Mouse (Mus musculus): Measurements from ENCODE around the gene Smad3. TPM values are rescaled to one million over a fixed set of nuclear protein-coding genes. Genes with fewer than 3 reads are reported as not detected.

Smad3 gene
- polyA plus RNA-seq, 1 experiment from 2014 or later = 15.2 TPM

DNA sequence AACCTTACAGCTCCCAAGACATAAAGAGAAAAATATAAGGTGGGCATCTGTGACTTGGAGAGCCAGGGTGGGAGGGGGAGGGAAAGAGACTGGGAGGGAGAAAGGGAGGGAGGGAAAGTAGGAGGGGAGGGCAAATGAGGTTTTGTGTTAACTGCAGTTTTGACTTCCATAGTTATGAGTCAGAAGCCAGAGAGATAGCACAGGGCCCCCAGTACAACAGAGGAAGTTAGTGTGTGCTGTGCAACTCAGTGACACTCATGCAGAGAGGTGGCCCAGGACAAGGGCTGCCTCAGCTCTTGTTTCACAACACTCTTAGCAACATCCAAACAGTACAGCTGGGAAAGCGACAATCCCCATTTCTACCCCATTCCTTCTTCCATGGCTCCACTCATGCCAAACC is 79.7 kb downstream of the Smad3 start:
- Histone ChIP-seq H3K4me2 (ENCODE audit: low read depth) (no peak overlapping the region), H3K4me3 (ENCODE audit: low read depth, low read length) (no peak overlapping the region), H3K27ac (ENCODE audit: low read depth, low read length) (no peak overlapping the region), H3K9me3 (ENCODE audit: control insufficient read depth, low read length) (no peaks in the 10 kb centered on the region), H3K4me1 (ENCODE audit: control insufficient read depth, insufficient read depth, low read length) (no peaks in the 10 kb centered on the region), H3K36me3 (ENCODE audit: control insufficient read depth, insufficient read depth, low read length) (no peaks in the 10 kb centered on the region), H3K27me3 (ENCODE audit: control insufficient read depth, insufficient read depth, low read length) (no peaks in the 10 kb centered on the region), H3K9ac (ENCODE audit: low read length) (no peak overlapping the region)
- DNase-seq (ENCODE audit: low spot score) (no peak), ATAC-seq (ENCODE audit: insufficient read depth, low FRiP score, low TSS enrichment) (no peak)
- 91% methylated on average over 1 of the region's 1 CpGs for WGBS

DNA sequence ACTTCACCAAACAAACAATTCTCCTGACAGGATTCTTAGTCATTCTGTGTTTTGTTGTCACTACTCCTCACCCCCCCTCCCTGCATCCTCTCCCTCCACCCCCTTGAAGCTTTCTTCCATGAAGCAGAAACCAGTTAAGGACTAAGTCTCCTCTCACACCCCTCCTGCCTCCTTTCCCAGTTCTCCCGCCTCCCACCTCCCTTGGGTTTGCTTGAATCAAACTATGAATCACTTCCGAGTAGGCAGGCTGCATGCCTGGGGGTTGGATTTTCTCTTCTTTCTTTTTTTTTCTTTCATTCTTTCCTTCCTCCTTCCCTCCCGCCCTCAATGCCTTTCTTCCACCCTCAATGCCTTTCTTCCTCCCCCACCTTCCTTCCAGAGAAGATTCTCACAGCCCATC is 80.2 kb downstream of the Smad3 start:
- Histone ChIP-seq H3K9ac (ENCODE audit: low read length) (no peak overlapping the region), H3K27me3 (ENCODE audit: control insufficient read depth, insufficient read depth, low read length) (no peaks in the 10 kb centered on the region), H3K36me3 (ENCODE audit: control insufficient read depth, insufficient read depth, low read length) (no peaks in the 10 kb centered on the region), H3K4me1 (ENCODE audit: control insufficient read depth, insufficient read depth, low read length) (no peaks in the 10 kb centered on the region), H3K4me2 (ENCODE audit: low read depth) (no peak overlapping the region), H3K4me3 (ENCODE audit: low read depth, low read length) (no peak overlapping the region), H3K9me3 (ENCODE audit: control insufficient read depth, low read length) (no peaks in the 10 kb centered on the region), H3K27ac (ENCODE audit: low read depth, low read length) (no peak overlapping the region)
- ATAC-seq (ENCODE audit: insufficient read depth, low FRiP score, low TSS enrichment) = no peak
- WGBS = 80% methylated on average over 3 of the region's 3 CpGs
- no peak for DNase-seq (ENCODE audit: low spot score)

DNA sequence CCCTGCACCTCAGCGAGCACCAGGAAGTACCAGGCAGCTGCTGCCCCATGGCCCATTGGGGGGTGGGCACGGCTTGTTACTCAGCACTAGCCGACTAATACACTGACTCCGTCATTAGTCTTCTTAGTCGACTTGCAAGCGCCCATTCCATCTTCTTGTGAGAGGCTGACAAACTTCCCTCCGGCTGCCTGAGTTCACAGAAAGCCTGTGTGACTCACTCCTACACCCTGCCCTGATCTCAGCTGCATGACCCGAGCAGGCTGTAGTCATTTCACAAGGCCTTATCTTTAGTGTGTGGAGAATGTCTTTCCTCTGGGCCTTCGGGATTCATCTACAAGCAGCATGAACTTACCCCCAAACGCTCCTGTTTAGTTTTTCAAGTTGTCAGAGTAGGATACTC is 83.2 kb downstream of the Smad3 start:
- no peak overlapping the region for H3K4me2 ChIP-seq (ENCODE audit: low read depth)
- H3K36me3 ChIP-seq (ENCODE audit: control insufficient read depth, insufficient read depth, low read length) = no peaks in the 10 kb centered on the region
- H3K27me3 ChIP-seq (ENCODE audit: control insufficient read depth, insufficient read depth, low read length) = no peaks in the 10 kb centered on the region
- H3K27ac ChIP-seq (ENCODE audit: low read depth, low read length) = no peak overlapping the region
- no peaks in the 10 kb centered on the region for H3K4me1 ChIP-seq (ENCODE audit: control insufficient read depth, insufficient read depth, low read length)
- H3K9ac ChIP-seq (ENCODE audit: low read length) = no peak overlapping the region
- no peak overlapping the region for H3K4me3 ChIP-seq (ENCODE audit: low read depth, low read length)
- no peak for DNase-seq (ENCODE audit: low spot score)
- no peak for ATAC-seq (ENCODE audit: insufficient read depth, low FRiP score, low TSS enrichment)
- no peaks in the 10 kb centered on the region for H3K9me3 ChIP-seq (ENCODE audit: control insufficient read depth, low read length)
- WGBS = 91% methylated on average over 10 of the region's 10 CpGs

DNA sequence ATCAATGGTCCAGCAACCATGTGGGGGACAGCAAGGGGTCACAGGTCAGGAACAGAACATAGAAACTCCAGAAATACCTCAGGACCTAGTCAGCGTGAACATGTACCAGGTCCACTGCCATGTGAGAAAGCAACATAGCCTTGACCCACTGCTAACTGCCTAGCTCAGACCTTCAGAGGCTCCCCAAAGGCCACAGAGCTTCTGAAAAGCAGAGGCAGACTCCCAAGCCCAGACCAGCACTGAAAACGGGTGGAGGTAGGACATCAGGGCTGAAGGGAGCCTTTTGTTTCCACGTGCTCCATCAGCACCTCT is 84.3 kb downstream of the Smad3 start:
- H3K4me2 ChIP-seq (ENCODE audit: low read depth) = no peak overlapping the region
- no peak overlapping the region for H3K9ac ChIP-seq (ENCODE audit: low read length)
- ATAC-seq (ENCODE audit: insufficient read depth, low FRiP score, low TSS enrichment) (no peak), DNase-seq (ENCODE audit: low spot score) (no peak)
- H3K9me3 ChIP-seq (ENCODE audit: control insufficient read depth, low read length) = no peaks in the 10 kb centered on the region
- no peaks in the 10 kb centered on the region for H3K27me3 ChIP-seq (ENCODE audit: control insufficient read depth, insufficient read depth, low read length)
- H3K27ac ChIP-seq (ENCODE audit: low read depth, low read length) = no peak overlapping the region
- H3K4me3 ChIP-seq (ENCODE audit: low read depth, low read length) = no peak overlapping the region
- H3K4me1 ChIP-seq (ENCODE audit: control insufficient read depth, insufficient read depth, low read length) = peaks cover 8% of the 10 kb centered on the region
- WGBS = 90% methylated on average over 3 of the region's 3 CpGs
- H3K36me3 ChIP-seq (ENCODE audit: control insufficient read depth, insufficient read depth, low read length) = no peaks in the 10 kb centered on the region

DNA sequence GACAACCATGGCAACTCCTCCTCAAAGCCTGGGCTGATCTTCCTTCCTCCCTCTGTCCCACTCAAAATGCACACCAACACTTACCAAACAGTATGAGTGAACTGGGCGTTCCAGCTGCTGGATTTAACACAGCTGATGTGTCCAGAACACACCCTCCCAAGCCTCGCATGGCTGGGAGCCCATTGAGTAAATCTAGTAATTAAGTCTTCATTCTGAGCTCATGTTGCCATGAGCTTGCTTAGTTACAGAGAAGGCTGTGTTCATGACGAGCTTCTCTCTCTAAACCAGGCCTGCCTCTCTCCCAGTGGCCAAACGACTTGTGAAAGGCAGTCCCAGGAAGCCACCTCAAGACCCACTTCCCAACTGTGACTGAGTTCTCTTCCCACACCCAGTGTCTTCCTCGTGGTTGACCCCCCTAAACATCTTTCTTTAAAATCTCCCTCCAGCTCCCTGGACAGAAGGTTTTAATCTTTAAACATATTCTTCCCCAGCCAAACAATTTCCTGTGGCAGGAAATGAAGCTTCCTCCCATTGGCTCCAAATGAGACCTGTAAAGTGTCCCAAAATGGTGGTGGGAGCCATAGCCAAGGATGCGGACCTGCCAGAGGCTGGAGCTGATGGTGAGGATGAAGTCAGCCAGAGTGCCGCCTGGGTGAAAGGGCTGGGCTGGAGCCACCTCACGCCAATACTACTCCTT is 84.8 kb downstream of the Smad3 start:
- no peak overlapping the region for H3K9ac ChIP-seq (ENCODE audit: low read length)
- ATAC-seq (ENCODE audit: insufficient read depth, low FRiP score, low TSS enrichment) (no peak), DNase-seq (ENCODE audit: low spot score) (no peak)
- no peak overlapping the region for H3K4me3 ChIP-seq (ENCODE audit: low read depth, low read length)
- no peak overlapping the region for H3K4me2 ChIP-seq (ENCODE audit: low read depth)
- no peaks in the 10 kb centered on the region for H3K27me3 ChIP-seq (ENCODE audit: control insufficient read depth, insufficient read depth, low read length)
- no peaks in the 10 kb centered on the region for H3K9me3 ChIP-seq (ENCODE audit: control insufficient read depth, low read length)
- 81% methylated on average over 8 of the region's 8 CpGs for WGBS
- H3K36me3 ChIP-seq (ENCODE audit: control insufficient read depth, insufficient read depth, low read length) = no peaks in the 10 kb centered on the region
- H3K27ac ChIP-seq (ENCODE audit: low read depth, low read length) = no peak overlapping the region
- peaks cover 13% of the 10 kb centered on the region for H3K4me1 ChIP-seq (ENCODE audit: control insufficient read depth, insufficient read depth, low read length)

DNA sequence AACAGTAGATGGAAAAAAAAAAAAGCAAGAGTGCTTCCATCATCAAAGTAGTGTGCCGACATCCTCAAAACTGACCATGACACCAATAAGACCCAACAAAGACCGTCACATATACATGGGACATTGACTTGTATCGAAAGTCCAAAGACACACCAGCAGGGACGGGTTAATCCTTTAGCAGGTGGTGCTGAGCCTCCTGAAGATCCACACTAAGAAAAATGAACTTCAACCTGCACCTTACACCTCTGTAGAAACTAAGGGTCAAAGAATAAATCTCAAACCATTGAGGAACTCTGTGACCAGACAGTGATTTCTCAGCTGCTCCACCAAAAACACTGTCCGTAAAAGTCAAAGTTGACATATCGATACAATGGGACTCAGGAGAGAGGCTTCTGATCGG is 88.0 kb downstream of the Smad3 start:
- 94% methylated on average over 7 of the region's 7 CpGs for WGBS
- DNase-seq (ENCODE audit: low spot score) (no peak), ATAC-seq (ENCODE audit: insufficient read depth, low FRiP score, low TSS enrichment) (no peak)
- Histone ChIP-seq H3K4me3 (ENCODE audit: low read depth, low read length) (no peak overlapping the region), H3K27me3 (ENCODE audit: control insufficient read depth, insufficient read depth, low read length) (no peaks in the 10 kb centered on the region), H3K4me2 (ENCODE audit: low read depth) (no peak overlapping the region), H3K9ac (ENCODE audit: low read length) (no peak overlapping the region), H3K36me3 (ENCODE audit: control insufficient read depth, insufficient read depth, low read length) (0 out of 2 replicates have a peak, but pooled peaks cover 3% of the 10 kb centered on the region), H3K9me3 (ENCODE audit: control insufficient read depth, low read length) (no peaks in the 10 kb centered on the region), H3K4me1 (ENCODE audit: control insufficient read depth, insufficient read depth, low read length) (peaks cover 26% of the 10 kb centered on the region), H3K27ac (ENCODE audit: low read depth, low read length) (no peak overlapping the region)

DNA sequence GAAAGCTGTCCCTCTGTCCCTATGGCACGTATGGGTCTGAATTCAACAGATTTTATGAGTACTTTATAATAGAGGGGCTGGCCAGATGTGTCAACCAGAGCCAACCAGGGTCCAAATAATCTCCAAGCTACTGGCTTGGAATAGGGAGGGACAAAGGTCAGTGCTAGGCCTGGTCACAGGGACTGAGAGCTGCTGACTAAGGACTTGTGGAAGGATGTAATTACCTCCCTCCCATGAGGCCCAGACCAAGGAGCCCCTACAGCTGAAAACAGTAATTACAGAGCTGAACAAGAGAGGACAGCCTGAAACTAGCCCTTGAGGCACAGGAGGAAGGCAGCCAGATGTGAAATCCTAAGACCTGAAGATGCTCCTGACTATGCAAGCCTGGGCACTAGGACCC is 89.2 kb downstream of the Smad3 start:
- H3K4me1 ChIP-seq (ENCODE audit: control insufficient read depth, insufficient read depth, low read length) = peaks cover 26% of the 10 kb centered on the region
- ATAC-seq (ENCODE audit: insufficient read depth, low FRiP score, low TSS enrichment) = no peak

DNA sequence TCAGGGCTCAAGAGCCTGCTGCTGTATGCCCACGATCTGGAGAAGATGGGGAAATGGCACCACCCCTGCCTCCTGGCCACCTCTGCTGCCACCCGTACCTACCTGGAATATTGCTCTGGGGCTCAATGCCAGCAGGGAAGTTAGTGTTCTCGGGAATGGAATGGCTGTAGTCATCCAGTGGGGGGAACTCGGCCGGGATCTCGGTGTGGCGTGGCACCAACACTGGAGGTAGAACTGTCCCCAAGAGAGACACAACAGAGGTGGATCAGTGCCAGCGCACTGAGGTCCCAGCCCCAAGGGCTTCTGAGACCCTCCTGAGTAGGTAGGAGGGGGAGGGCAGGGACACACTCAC is 90.4 kb downstream of the Smad3 start:
- no peak overlapping the region for H3K4me2 ChIP-seq (ENCODE audit: low read depth)
- no peak overlapping the region for H3K4me3 ChIP-seq (ENCODE audit: low read depth, low read length)
- no peak overlapping the region for H3K9ac ChIP-seq (ENCODE audit: low read length)
- ATAC-seq (ENCODE audit: insufficient read depth, low FRiP score, low TSS enrichment) (no peak), DNase-seq (ENCODE audit: low spot score) (no peak)
- no peaks in the 10 kb centered on the region for H3K27me3 ChIP-seq (ENCODE audit: control insufficient read depth, insufficient read depth, low read length)
- peaks cover 4% of the 10 kb centered on the region; the same call in 1 of the 2 replicates for H3K36me3 ChIP-seq (ENCODE audit: control insufficient read depth, insufficient read depth, low read length)
- peaks cover 26% of the 10 kb centered on the region for H3K4me1 ChIP-seq (ENCODE audit: control insufficient read depth, insufficient read depth, low read length)
- 83% methylated on average over 8 of the region's 8 CpGs for WGBS
- no peak overlapping the region for H3K27ac ChIP-seq (ENCODE audit: low read depth, low read length)
- H3K9me3 ChIP-seq (ENCODE audit: control insufficient read depth, low read length) = no peaks in the 10 kb centered on the region

More for the DNA sequence above, 89.2 kb downstream of the Smad3 start:
- Histone ChIP-seq H3K27ac (ENCODE audit: low read depth, low read length) (no peak overlapping the region), H3K27me3 (ENCODE audit: control insufficient read depth, insufficient read depth, low read length) (no peaks in the 10 kb centered on the region), H3K9me3 (ENCODE audit: control insufficient read depth, low read length) (no peaks in the 10 kb centered on the region), H3K4me3 (ENCODE audit: low read depth, low read length) (no peak overlapping the region), H3K4me2 (ENCODE audit: low read depth) (no peak overlapping the region), H3K9ac (ENCODE audit: low read length) (no peak overlapping the region), H3K36me3 (ENCODE audit: control insufficient read depth, insufficient read depth, low read length) (0 out of 2 replicates have a peak, but pooled peaks cover 3% of the 10 kb centered on the region)
- no peak for DNase-seq (ENCODE audit: low spot score)
- WGBS = 39% methylated on average over 1 of the region's 1 CpGs

DNA sequence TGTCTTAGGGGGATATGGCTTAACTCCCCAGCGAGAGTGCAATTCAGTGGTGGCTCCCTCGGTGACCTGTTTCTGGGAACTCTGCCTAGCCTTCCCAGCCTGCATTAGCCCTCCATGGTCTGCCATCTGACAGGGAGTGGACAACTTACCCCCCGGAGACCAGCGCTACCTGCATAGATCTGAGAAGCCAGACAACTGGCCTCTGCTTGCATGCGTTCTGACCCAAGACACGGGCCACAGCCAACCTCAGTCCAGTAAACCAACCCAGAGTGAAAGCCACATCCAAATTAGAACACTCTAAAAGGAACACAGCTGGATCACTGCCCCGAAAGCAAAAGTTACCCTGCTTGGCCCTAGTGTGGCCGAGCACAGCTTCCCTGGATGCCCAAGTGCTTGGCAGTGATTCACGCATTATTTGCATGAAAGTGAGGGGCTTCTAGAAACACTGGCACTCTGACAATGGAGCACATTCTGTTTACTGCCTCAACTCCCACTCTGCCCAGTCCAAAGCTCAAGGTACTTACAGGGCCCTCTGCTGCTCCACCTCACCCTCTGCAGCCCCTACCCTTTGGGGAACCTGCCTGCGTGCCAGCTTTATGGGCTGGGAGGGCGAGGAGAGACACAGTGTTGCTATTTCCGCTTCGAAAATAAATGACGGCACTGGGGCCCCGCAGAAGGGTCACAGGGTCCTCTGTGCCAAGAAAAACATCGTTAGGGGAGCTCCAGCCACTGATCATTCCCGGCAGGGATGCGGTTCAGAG is 91.0 kb downstream of the Smad3 start:
- peaks cover 26% of the 10 kb centered on the region for H3K4me1 ChIP-seq (ENCODE audit: control insufficient read depth, insufficient read depth, low read length)
- no peak overlapping the region for H3K9ac ChIP-seq (ENCODE audit: low read length)
- no peak overlapping the region for H3K4me2 ChIP-seq (ENCODE audit: low read depth)
- 59% methylated on average over 18 of the region's 18 CpGs for WGBS
- no peaks in the 10 kb centered on the region for H3K27me3 ChIP-seq (ENCODE audit: control insufficient read depth, insufficient read depth, low read length)
- H3K27ac ChIP-seq (ENCODE audit: low read depth, low read length) = no peak overlapping the region; the same call in 1 of the 2 replicates
- no peaks in the 10 kb centered on the region for H3K9me3 ChIP-seq (ENCODE audit: control insufficient read depth, low read length)
- no peak overlapping the region for H3K4me3 ChIP-seq (ENCODE audit: low read depth, low read length)
- DNase-seq (ENCODE audit: low spot score) (no peak), ATAC-seq (ENCODE audit: insufficient read depth, low FRiP score, low TSS enrichment) (no peak)
- peaks cover 4% of the 10 kb centered on the region; the same call in 1 of the 2 replicates for H3K36me3 ChIP-seq (ENCODE audit: control insufficient read depth, insufficient read depth, low read length)

Data from neural tube, embryonic 11.5 days (tissue).